Mouse (Mus musculus): Measurements from ENCODE around the gene Gpha2.

DNA sequence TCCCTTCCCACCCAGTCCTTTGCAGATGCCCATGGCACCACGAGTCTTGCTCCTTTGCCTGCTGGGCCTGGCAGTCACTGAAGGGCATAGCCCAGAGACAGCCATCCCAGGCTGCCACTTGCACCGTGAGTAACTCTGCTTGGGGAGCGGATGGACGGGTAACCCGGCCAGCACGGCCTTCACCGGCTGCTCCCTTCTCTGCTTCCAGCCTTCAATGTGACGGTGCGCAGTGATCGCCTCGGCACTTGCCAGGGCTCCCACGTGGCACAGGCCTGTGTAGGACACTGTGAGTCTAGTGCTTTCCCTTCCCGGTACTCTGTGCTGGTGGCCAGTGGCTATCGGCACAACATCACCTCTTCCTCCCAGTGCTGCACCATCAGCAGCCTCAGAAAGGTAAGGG, 583 bp downstream of the Gpha2 start:
- TF ChIP-seq GATA1 (IDR thresholded peaks at IDR 0.05; ENCODE audit: low read length) (no peak), TAL1 (IDR thresholded peaks at IDR 0.05; ENCODE audit: low read length) (no peak)
